Mouse (Mus musculus): Measurements from ENCODE around the gene Grap. TPM values are rescaled to one million over a fixed set of nuclear protein-coding genes. Genes with fewer than 3 reads are reported as not detected.
A peak's percentile ranks its signal among the peaks of the same experiment; 100 is the strongest.

Grap gene
- polyA plus RNA-seq, 1 experiment from 2014 or later, result 72.1 TPM

GRCm38 (mm10) chr11:61713157-61713855 lies 60.2 kb downstream of the Grap start:
- WGBS, result 70% methylated on average over 15 of the region's 15 CpGs
- Histone ChIP-seq H3K9ac (replicated peaks; ENCODE audit: low read depth) (no peak overlapping the region), H3K36me3 (ENCODE audit: insufficient read depth, low read length) (no peaks in the 10 kb centered on the region), H3K4me3 (ENCODE audit: low read depth, low read length) (no peak overlapping the region), H3K9me3 (ENCODE audit: low read length) (no peaks in the 10 kb centered on the region), H3K27ac (ENCODE audit: low read length) (no peak overlapping the region), H3K27me3 (replicated peaks; ENCODE audit: insufficient read depth, low read length) (no peaks in the 10 kb centered on the region), H3K4me1 (ENCODE audit: insufficient read depth, low read depth, low read length) (no peaks in the 10 kb centered on the region), H3K4me2 (replicated peaks; ENCODE audit: low read depth, low read length) (no peak overlapping the region)
- TF ChIP-seq CTCF (IDR thresholded peaks at IDR 0.05), result no peak
- no peak for TF ChIP-seq EP300 (IDR thresholded peaks at IDR 0.05)
- no peak for DNase-seq (ENCODE audit: low spot score)
- ATAC-seq, result no peak

DNA sequence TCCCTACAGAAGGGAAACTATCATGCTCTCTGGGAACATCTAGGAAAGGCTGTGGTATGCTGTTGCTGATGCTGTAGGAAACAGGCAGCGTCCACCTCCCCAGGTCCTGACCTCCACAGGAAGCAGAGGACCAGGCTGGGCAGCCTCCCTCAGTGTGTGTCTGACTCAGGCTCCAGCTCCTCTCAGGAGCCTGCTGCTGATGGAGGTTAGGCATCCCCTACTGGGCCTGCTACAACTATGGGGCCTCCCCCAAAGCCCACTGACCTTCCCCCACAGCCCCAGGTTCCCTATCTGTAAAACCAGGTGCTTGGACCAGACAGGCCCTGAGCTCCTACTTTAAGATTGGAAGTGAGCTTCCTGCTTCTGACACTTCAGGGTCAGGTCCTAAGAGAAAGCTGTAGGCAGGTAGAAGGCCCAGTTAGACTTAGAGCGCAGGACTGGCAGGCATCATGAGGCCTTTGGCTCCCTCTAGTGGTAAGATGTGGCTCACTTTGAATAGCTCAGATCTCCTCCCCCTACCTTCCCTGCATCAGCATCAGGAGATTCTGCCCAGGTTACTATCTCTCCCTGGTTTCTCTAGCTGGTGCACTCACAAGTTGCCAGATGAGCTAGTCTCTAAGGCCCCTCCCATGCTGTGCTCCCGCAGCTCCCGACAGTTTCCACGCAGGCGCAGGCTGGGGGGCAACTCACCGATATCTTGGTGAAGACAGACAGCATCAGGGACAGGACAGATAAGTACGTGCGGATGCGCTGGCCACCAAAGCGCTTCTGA lies 61.5 kb downstream of the Grap start:
- Histone ChIP-seq H3K27me3 (replicated peaks; ENCODE audit: insufficient read depth, low read length) (no peaks in the 10 kb centered on the region), H3K36me3 (ENCODE audit: insufficient read depth, low read length) (no peaks in the 10 kb centered on the region), H3K4me1 (ENCODE audit: insufficient read depth, low read depth, low read length) (no peaks in the 10 kb centered on the region), H3K9me3 (ENCODE audit: low read length) (no peaks in the 10 kb centered on the region), H3K4me2 (replicated peaks; ENCODE audit: low read depth, low read length) (no peak overlapping the region), H3K27ac (ENCODE audit: low read length) (no peak overlapping the region), H3K4me3 (ENCODE audit: low read depth, low read length) (no peak overlapping the region), H3K9ac (replicated peaks; ENCODE audit: low read depth) (no peak overlapping the region)
- DNase-seq (ENCODE audit: low spot score) (peak; percentile 86), ATAC-seq (peak; percentile 83)
- 44% methylated on average over 11 of the region's 11 CpGs for WGBS
- TF ChIP-seq EP300 (IDR thresholded peaks at IDR 0.05) (no peak), CTCF (IDR thresholded peaks at IDR 0.05) (peak; percentile 98)

DNA sequence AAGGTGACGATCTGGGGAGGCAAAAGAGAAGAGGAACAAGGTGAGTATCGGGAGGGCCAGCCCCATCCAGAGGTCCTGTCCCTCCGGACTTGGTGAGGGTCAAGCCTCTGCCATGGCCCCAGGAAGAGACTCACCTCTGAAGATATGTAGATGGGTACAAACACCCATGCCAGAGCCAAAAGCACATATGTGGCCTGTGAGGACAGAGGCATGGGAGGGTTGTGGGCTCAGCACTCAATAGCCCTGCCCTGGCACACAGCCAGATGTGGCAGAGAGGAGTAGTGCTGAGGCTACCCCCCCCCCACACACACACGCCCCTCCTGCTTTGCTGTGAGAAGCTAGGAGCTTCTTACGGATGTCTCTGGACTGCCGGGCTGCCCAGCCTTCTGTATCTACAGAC lies 62.1 kb downstream of the Grap start:
- no peaks in the 10 kb centered on the region for H3K9me3 ChIP-seq (ENCODE audit: low read length)
- H3K4me1 ChIP-seq (ENCODE audit: insufficient read depth, low read depth, low read length), result no peaks in the 10 kb centered on the region
- TF ChIP-seq EP300 (IDR thresholded peaks at IDR 0.05) (no peak), CTCF (IDR thresholded peaks at IDR 0.05) (no peak)
- H3K36me3 ChIP-seq (ENCODE audit: insufficient read depth, low read length), result no peaks in the 10 kb centered on the region
- no peak overlapping the region for H3K9ac ChIP-seq (replicated peaks; ENCODE audit: low read depth)
- H3K27ac ChIP-seq (ENCODE audit: low read length), result no peak overlapping the region
- WGBS, result 58% methylated on average over 6 of the region's 6 CpGs
- H3K4me2 ChIP-seq (replicated peaks; ENCODE audit: low read depth, low read length), result no peak overlapping the region
- DNase-seq (ENCODE audit: low spot score) (no peak), ATAC-seq (no peak)
- H3K4me3 ChIP-seq (ENCODE audit: low read depth, low read length), result no peak overlapping the region
- H3K27me3 ChIP-seq (replicated peaks; ENCODE audit: insufficient read depth, low read length), result no peaks in the 10 kb centered on the region

GRCm38 (mm10) chr11:61717990-61718389 lies 64.9 kb downstream of the Grap start:
- TF ChIP-seq EP300 (IDR thresholded peaks at IDR 0.05) (no peak), CTCF (IDR thresholded peaks at IDR 0.05) (no peak)
- 74% methylated on average over 5 of the region's 5 CpGs for WGBS
- DNase-seq (ENCODE audit: low spot score), result no peak
- no peak overlapping the region for H3K9ac ChIP-seq (replicated peaks; ENCODE audit: low read depth)
- H3K4me1 ChIP-seq (ENCODE audit: insufficient read depth, low read depth, low read length), result no peaks in the 10 kb centered on the region
- no peaks in the 10 kb centered on the region for H3K36me3 ChIP-seq (ENCODE audit: insufficient read depth, low read length)
- no peak for ATAC-seq
- H3K4me2 ChIP-seq (replicated peaks; ENCODE audit: low read depth, low read length), result no peak overlapping the region
- H3K27ac ChIP-seq (ENCODE audit: low read length), result no peak overlapping the region
- H3K27me3 ChIP-seq (replicated peaks; ENCODE audit: insufficient read depth, low read length), result no peaks in the 10 kb centered on the region
- no peaks in the 10 kb centered on the region for H3K9me3 ChIP-seq (ENCODE audit: low read length)
- H3K4me3 ChIP-seq (ENCODE audit: low read depth, low read length), result no peak overlapping the region

DNA sequence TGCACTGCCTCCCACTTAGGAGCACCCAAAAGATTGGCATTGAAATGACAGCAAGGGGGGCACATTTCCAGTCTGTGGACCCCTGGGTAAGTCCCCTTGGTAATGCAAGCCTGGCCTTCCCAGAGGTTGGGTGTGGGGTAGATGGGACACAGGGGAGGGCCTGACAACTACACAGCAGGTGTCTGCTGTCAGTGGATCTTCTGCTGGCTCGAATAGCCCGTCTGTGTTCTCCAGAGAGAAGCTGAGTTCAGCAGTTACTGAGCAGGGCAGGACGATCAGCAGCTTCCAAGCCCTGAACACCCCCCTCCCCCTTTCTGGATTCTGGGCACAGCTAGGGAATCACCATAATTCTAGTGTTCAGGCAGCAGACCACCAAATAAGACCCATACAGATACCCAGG lies 66.3 kb downstream of the Grap start:
- H3K36me3 ChIP-seq (ENCODE audit: insufficient read depth, low read length), result no peaks in the 10 kb centered on the region
- WGBS, result 56% methylated on average over 3 of the region's 3 CpGs

GRCm38 (mm10) chr11:61719826-61720225 lies 66.8 kb downstream of the Grap start:
- no peaks in the 10 kb centered on the region for H3K4me1 ChIP-seq (ENCODE audit: insufficient read depth, low read depth, low read length)
- no peak overlapping the region for H3K4me2 ChIP-seq (replicated peaks; ENCODE audit: low read depth, low read length)
- 63% methylated on average over 8 of the region's 8 CpGs for WGBS
- H3K4me3 ChIP-seq (ENCODE audit: low read depth, low read length), result no peak overlapping the region
- no peaks in the 10 kb centered on the region for H3K27me3 ChIP-seq (replicated peaks; ENCODE audit: insufficient read depth, low read length)
- H3K9me3 ChIP-seq (ENCODE audit: low read length), result no peaks in the 10 kb centered on the region
- TF ChIP-seq CTCF (IDR thresholded peaks at IDR 0.05) (no peak), EP300 (IDR thresholded peaks at IDR 0.05) (no peak)
- H3K36me3 ChIP-seq (ENCODE audit: insufficient read depth, low read length), result no peaks in the 10 kb centered on the region
- DNase-seq (ENCODE audit: low spot score), result no peak
- no peak overlapping the region for H3K27ac ChIP-seq (ENCODE audit: low read length)
- H3K9ac ChIP-seq (replicated peaks; ENCODE audit: low read depth), result no peak overlapping the region
- no peak for ATAC-seq

More for the DNA sequence above, 66.3 kb downstream of the Grap start:
- TF ChIP-seq CTCF (IDR thresholded peaks at IDR 0.05), result no peak
- no peak for TF ChIP-seq EP300 (IDR thresholded peaks at IDR 0.05)
- ATAC-seq (no peak), DNase-seq (ENCODE audit: low spot score) (no peak)
- H3K4me2 ChIP-seq (replicated peaks; ENCODE audit: low read depth, low read length), result no peak overlapping the region
- H3K4me1 ChIP-seq (ENCODE audit: insufficient read depth, low read depth, low read length), result no peaks in the 10 kb centered on the region
- no peaks in the 10 kb centered on the region for H3K27me3 ChIP-seq (replicated peaks; ENCODE audit: insufficient read depth, low read length)
- H3K9ac ChIP-seq (replicated peaks; ENCODE audit: low read depth), result no peak overlapping the region
- no peak overlapping the region for H3K27ac ChIP-seq (ENCODE audit: low read length)
- H3K9me3 ChIP-seq (ENCODE audit: low read length), result no peaks in the 10 kb centered on the region
- H3K4me3 ChIP-seq (ENCODE audit: low read depth, low read length), result no peak overlapping the region
